Mouse (Mus musculus) frontal cortex, postnatal 36 days (tissue): ENCODE measurements at regions not wholly inside any gene's neighbourhood (a gene's known extent, or its start where the extent isn't known, plus 50 kb on each side); places are given as distances from the start of the nearest gene placed in this dataset.

Experiments used
- DNase-seq, 2 experiments: peaks; one replicate each; pipeline ENCODE4 v3.0.0; 2022; ENCODE audit warnings: low spot score in 2 of 2

- no peak for DNase-seq
Observed at GRCm38 (mm10) chr7:111136066-111136639, 53.3 kb upstream of the Eif4g2 start.

GRCm38 (mm10) chr7:111134496-111134895 lies 51.7 kb upstream of the Eif4g2 start:
- DNase-seq = no peak
